ENCODE assay signal across 35 mouse cellular contexts in genomic region chr5:35950504-35950903, GRCm38 (mm10).
"Had no signal": no experiment of that assay in that cellular context is flagged by ENCODE, and none has a peak within 500 bp of the region (broad histone marks: within the 10 kb centered on the region; RNA-seq: fewer than 3 reads in every experiment).

No protein-coding gene starts in this region.

- H3K9me3 ChIP-seq: heart, embryonic 10.5 days; heart, embryonic 12.5 days; heart, embryonic 13.5 days; heart, embryonic 15.5 days; hindbrain, embryonic 10.5 days; hindbrain, embryonic 12.5 days; hindbrain, embryonic 13.5 days; hindbrain, embryonic 15.5 days; intestine, embryonic 15.5 days; kidney, embryonic 15.5 days had no signal

- H3K4me2 ChIP-seq: heart, embryonic 11.5 days; heart, embryonic 12.5 days; heart, embryonic 13.5 days; heart, embryonic 15.5 days; hindbrain, embryonic 12.5 days; hindbrain, embryonic 13.5 days; hindbrain, embryonic 14.5 days; hindbrain, embryonic 15.5 days; intestine, embryonic 15.5 days; kidney, embryonic 15.5 days had no signal

- H3K27me3 ChIP-seq: heart, embryonic 12.5 days; heart, embryonic 13.5 days; heart, embryonic 15.5 days; hindbrain, embryonic 12.5 days; hindbrain, embryonic 13.5 days; hindbrain, embryonic 15.5 days; intestine, embryonic 15.5 days; kidney, embryonic 15.5 days had no signal

- ATAC-seq: hindbrain, embryonic 16.5 days; hindbrain, postnatal 0 days; inflammation-experienced regulatory T-cells, adult 6 months; intestine, embryonic 15.5 days; intestine, embryonic 16.5 days; intestine, postnatal 0 days had no signal

- DNase-seq: heart, postnatal 10 days; heart, postnatal 14 days; heart, postnatal 36 days; heart, postnatal 4 days; kidney, adult 11 months; kidney, adult 18-20 months; kidney, adult 2 months; kidney, adult 8-10 months; kidney, adult 9 months; kidney, postnatal 10 days; kidney, postnatal 14 days; kidney, postnatal 25 days; kidney, postnatal 36 days; kidney, postnatal 4 days; layer of hippocampus, adult 9-11 months; layer of hippocampus, postnatal 36 days had no signal

- H3K27ac ChIP-seq: heart, embryonic 10.5 days; heart, embryonic 13.5 days; heart, embryonic 15.5 days; hindbrain, embryonic 10.5 days; hindbrain, embryonic 12.5 days; hindbrain, embryonic 13.5 days; hindbrain, embryonic 14.5 days; hindbrain, embryonic 15.5 days; hindbrain, postnatal 0 days; intestine, embryonic 15.5 days; kidney, embryonic 15.5 days; kidney, postnatal 0 days; layer of hippocampus, adult 2 months had no signal

- H3K9ac ChIP-seq: heart, embryonic 12.5 days; heart, embryonic 13.5 days; heart, embryonic 15.5 days; hindbrain, embryonic 12.5 days; hindbrain, embryonic 13.5 days; hindbrain, embryonic 14.5 days; hindbrain, embryonic 15.5 days; intestine, embryonic 15.5 days; kidney, embryonic 15.5 days had no signal

- H3K4me3 ChIP-seq: heart, embryonic 10.5 days; heart, embryonic 12.5 days; heart, embryonic 13.5 days; heart, embryonic 15.5 days; hindbrain, embryonic 10.5 days; hindbrain, embryonic 12.5 days; hindbrain, embryonic 13.5 days; hindbrain, embryonic 15.5 days; intestine, embryonic 15.5 days; kidney, embryonic 15.5 days; layer of hippocampus, adult 2 months had no signal
